Mouse (Mus musculus): ENCODE measurements around the gene Kcnq2.
A peak's percentile ranks its signal among the peaks of the same experiment; 100 is the strongest.

Gene Kcnq2

GRCm38 (mm10) chr2:181102161-181102560 is 32.9 kb downstream of the Kcnq2 start:
- no peak for DNase-seq (ENCODE audit: low spot score in 2 of 2)

- no peak for DNase-seq (ENCODE audit: low spot score in 2 of 2)
Observed at GRCm38 (mm10) chr2:181101626-181102025, 33.5 kb downstream of the Kcnq2 start.

DNA sequence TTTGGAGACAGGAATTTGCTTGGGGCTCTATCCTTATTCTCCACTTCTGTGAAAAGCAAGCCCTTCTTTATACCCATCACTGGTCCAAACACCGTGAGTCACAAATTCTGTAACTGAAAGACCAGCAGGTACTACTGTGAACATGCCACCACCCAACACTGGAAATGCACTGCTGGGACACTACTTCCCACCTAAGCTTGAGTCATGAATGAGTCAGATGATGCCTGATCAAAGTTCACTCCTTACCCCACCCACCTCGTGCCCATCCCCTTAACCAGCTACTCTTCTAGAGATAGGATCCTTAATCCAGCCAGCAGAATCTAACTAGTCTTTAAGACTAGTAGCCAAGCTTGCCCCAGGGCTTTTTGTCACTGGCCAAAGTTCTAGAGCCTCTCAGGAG is 35.0 kb downstream of the Kcnq2 start:
- no peak for DNase-seq (ENCODE audit: low spot score in 2 of 2)

DNA sequence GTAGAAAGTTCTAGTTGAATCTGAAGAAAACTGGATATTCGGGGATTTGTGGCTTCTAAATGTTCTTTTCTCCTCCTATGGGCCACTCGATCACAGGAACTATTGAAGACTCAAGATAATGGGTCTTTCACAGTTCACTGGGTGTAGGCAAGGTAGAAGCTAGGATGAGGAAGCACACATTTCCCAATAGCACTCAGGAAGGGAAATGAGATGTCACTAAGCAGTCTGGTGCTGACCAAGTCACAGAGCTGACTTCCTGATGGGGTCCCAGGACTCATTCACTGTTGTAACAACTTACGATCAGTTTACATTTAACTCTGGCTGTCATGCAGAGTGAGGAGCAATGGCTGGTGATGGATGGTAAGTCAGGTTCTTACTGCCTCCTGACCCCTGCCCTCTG is 45.0 kb downstream of the Kcnq2 start:
- no peak for DNase-seq (ENCODE audit: low spot score in 2 of 2)

- DNase-seq (ENCODE audit: low spot score in 2 of 2), result no peak
Observed at GRCm38 (mm10) chr2:181084997-181085396, 50.1 kb downstream of the Kcnq2 start.

DNA sequence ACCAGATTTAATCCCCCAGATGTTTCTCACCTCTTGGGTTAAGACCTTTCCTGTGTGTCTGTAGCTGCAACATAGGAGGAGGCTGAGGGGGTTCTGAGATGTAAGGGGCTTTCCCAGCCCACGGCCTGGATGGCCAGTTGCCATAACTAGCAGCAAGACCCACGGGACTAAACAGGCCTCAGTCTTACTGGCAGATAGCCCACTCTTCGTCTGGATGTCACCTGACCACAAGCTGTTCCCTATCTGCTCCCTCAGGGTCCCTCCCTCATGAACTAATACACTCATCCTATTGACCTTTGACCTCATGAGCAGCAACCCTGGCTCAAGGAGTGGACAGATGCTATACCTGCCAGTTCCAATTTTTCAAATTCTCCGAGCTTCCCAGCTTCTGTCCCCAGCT is 51.2 kb downstream of the Kcnq2 start:
- DNase-seq (ENCODE audit: low spot score in 2 of 2), result no peak

DNA sequence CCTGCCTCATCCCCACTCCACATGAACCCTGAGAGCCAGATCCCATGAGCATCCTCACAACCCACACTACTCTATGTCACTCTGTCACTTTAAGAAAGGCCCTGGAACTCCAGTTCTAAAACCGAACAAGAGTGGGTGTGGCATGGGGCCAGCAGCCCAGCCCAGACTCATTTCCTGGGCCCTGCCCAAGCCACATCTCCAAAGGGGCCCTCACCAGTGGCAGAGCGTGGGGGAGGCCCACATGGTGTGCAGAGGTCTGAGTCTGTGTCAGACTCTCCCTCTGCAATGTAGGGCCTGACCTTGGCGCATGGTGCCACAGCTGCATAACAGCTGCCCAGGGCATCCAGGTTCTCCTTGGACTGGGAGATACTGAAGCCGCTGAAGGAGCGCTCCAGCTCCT is 54.2 kb downstream of the Kcnq2 start:
- no peak for DNase-seq (ENCODE audit: low spot score in 2 of 2)

DNA sequence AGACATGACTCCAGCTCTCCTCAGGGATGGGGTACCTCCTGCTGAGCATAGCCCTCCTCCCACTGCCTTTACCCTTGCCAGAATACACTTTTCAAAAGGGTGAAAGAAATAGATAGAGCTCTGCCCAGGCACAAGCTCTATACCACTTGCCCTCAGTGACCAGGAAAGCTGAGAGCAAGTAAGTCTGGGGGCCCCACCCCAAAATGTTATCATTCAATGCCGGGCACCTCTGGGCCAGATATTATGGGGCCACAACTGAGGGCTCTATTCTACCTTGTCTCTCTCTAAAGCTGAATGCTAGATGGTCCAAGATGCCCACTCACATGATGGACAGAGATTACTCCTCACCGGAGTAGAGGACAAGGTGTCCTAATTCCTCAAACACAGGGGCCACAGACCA is 55.6 kb downstream of the Kcnq2 start:
- DNase-seq (ENCODE audit: low spot score in 2 of 2), result no peak

GRCm38 (mm10) chr2:181078908-181079307 is 56.2 kb downstream of the Kcnq2 start:
- no peak for DNase-seq (ENCODE audit: low spot score in 2 of 2)

GRCm38 (mm10) chr2:181075501-181075900 is 59.6 kb downstream of the Kcnq2 start:
- DNase-seq (ENCODE audit: low spot score in 2 of 2), result no peak

- no peak for DNase-seq (ENCODE audit: low spot score in 2 of 2)
Observed at GRCm38 (mm10) chr2:181072403-181072714, 62.7 kb downstream of the Kcnq2 start.

GRCm38 (mm10) chr2:181071706-181072402 is 63.2 kb downstream of the Kcnq2 start:
- peak; percentile 72 to 75 for DNase-seq (ENCODE audit: low spot score in 2 of 2)

DNA sequence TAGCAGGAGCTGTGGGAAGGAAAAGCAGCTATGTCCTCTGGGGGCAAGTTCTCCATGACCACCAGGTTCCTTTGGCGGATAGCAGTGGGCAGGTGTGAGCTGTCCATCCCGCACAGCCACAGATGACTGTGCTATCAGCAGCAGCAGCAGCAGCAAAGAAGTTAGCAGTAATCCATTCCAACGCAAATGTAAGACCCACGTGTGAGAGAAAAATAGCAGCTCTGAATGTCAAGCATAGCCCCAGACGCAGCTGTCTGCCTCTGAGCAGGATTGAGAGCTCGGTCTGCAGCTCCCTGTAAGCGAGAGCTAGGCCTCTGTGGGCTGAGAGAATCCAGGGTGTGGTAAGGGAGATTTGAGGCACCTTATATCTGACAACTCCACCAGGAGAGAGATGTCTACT is 65.0 kb downstream of the Kcnq2 start:
- no peak for DNase-seq (ENCODE audit: low spot score in 2 of 2)

DNA sequence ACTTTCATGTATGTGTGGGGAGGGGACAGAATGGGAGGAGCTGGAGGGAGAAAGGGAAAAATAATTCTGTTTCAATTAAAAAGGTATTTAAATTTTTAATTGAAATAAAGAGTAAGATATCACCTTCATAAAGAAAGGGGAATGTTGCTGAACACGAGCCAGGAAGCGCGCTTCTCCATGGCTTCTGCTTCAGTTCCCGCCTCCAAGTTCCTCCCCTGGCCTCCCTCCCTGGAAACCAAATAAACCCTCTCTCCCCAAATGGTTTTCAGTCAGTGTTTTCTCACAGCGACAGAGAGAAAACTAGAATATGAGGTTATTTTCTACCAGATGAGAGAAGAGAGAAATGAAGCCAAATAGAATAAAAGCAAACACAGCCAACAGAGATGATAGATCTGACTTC is 66.6 kb downstream of the Kcnq2 start:
- no peak for DNase-seq (ENCODE audit: low spot score in 2 of 2)

- DNase-seq (ENCODE audit: low spot score in 2 of 2), result no peak
Observed at GRCm38 (mm10) chr2:181065827-181066226, 69.3 kb downstream of the Kcnq2 start.

GRCm38 (mm10) chr2:181060127-181060526 is 75.0 kb downstream of the Kcnq2 start:
- DNase-seq (ENCODE audit: low spot score in 2 of 2), result peak; percentile 64 to 72

- DNase-seq (ENCODE audit: low spot score in 2 of 2), result no peak
Observed at GRCm38 (mm10) chr2:181058193-181058592, 76.9 kb downstream of the Kcnq2 start.

- DNase-seq (ENCODE audit: low spot score in 2 of 2), result no peak
Observed at GRCm38 (mm10) chr2:181057341-181057740, 77.8 kb downstream of the Kcnq2 start.

DNA sequence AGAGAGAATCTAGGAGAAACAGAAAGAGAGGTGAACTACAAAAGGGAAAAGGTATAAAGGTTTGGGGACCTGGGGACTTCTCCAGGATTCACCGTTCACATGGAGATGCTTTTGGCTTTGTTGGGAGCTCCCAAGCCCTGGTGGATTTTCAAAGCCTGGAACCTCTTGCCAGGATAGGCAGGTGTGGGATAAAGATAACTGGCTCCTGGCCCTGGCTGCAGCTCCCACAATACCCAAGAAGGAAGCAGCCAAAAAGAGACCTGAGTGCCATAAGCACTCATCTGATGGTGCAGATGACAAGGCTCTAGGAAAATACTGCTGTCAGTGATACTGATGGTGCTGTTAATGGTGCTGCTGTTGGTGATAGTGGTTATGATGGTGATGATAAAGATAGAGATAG is 82.9 kb downstream of the Kcnq2 start:
- no peak for DNase-seq (ENCODE audit: low spot score in 2 of 2)

- no peak for DNase-seq (ENCODE audit: low spot score in 2 of 2)
Observed at GRCm38 (mm10) chr2:181048986-181049385, 86.1 kb downstream of the Kcnq2 start.

DNA sequence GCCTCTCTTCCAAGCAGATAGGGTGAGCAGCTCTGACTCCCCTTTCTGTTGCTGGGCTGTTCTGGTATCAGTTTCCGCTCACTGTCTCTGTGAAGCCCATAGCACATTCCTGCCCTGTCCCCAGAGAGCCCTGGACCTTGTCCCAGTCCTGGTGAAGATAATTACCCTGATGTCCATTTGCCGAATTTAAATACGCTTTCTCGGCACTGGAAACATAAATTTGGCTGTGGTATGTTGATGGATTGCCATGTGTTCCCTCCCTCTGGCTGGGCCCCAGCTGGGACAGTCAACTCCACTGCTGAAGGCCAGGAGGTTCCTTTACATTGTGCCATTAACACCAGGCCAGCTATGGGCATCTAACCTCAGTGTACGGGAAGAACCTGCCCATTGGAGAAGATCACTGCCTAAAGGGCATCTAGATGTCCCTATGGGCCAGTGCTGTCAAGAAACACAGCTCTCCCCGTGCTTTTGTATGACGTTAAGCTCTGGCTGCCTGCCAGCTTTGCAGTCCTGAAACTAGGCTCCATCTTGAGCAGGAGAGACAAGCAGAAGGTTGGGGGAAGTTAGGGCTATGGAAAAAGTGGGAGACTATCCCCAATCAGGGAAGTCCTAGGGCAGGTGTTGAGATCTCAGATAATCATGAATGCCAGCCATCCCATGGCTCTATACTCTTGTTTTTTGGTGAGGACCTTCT is 86.7 kb downstream of the Kcnq2 start:
- no peak for DNase-seq (ENCODE audit: low spot score in 2 of 2)

GRCm38 (mm10) chr2:181044001-181044400 is 91.1 kb downstream of the Kcnq2 start:
- no peak for DNase-seq (ENCODE audit: low spot score in 2 of 2)

DNA sequence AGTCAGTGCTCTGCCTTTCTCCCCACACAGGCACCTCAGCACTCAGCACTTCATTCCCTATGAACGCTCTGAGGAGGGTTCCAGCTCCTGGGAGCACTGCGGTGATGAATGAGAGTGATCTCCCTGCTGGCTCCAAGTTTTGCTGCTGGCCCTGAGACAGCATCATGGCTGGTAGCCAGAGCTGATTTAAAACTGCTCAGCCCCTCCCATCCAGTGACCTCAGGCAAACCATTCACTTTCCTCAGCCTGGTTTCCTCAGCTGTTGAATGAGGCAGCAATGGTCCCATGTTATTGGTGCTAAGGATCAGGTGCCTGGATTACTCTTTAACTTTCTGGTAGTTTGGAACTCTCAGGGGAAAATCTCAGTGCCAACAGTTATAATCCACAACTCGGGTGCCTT is 91.7 kb downstream of the Kcnq2 start, which contains the start of gene Chrna4:
Gene Chrna4 (minus strand): TSS at position 110 of the 400 bp plus-strand sequence.
- DNase-seq (ENCODE audit: low spot score in 2 of 2), result peak in 1 of 2 experiments; percentile 12

DNA sequence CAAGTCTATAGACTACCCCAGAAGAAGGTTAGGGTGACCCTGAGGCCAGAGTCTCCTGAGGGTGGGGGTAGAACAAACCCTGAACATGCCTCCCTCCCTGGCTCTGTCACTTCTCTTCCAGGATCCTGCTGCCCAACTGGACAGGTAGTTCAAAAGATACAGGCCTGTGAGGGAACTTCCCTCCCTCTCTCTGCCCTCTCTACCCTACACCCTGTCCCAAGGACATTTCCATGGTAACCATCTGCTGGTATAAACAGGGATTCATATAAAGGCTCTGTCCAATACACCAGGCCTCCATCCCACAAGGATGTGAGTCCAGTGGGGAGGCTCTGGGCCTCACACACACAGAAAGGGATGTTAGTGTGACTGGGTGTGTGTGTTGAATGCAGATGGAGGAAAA is 92.7 kb downstream of the Kcnq2 start:
- no peak for DNase-seq (ENCODE audit: low spot score in 2 of 2)
